Mouse (Mus musculus) kidney, postnatal 25 days (tissue): Measurements from ENCODE around the gene Hmces.
"Not testable (repeated sequence)": the region's sequence is repeated elsewhere in the genome, so short reads cannot be mapped to it uniquely, and the experiment has no call there.

Source experiments
- DNase-seq, 2 experiments: peaks; one replicate each; pipeline ENCODE4 v3.0.0; 2021; ENCODE audit warnings: mixed read lengths in 2 of 2

Gene Hmces

DNA sequence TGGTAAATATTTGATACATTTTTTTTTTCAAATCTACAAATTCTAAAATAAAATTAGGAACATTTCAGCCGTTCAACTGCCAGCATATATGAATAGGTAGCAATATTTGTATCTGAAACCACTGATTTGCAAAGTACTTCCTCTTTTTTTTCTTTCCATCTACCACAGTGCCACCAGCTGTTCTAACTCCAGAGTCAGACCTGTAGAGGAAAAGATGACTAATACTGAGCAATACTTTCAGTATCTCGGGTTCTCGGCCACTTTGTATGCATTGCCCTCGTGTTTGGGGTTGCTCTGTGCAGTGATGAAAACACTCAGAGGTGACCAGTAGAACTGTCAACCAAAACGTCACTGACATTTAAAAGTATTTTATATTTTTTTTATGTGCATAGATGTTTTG lies 2.2 kb downstream of the Hmces start:
- DNase-seq = no peak

GRCm38 (mm10) chr6:87921201-87921600 lies 7.5 kb downstream of the Hmces start:
- DNase-seq = no peak

- no peak for DNase-seq
These were observed 9.9 kb downstream of the Hmces start for GRCm38 (mm10) chr6:87923624-87924023.

DNA sequence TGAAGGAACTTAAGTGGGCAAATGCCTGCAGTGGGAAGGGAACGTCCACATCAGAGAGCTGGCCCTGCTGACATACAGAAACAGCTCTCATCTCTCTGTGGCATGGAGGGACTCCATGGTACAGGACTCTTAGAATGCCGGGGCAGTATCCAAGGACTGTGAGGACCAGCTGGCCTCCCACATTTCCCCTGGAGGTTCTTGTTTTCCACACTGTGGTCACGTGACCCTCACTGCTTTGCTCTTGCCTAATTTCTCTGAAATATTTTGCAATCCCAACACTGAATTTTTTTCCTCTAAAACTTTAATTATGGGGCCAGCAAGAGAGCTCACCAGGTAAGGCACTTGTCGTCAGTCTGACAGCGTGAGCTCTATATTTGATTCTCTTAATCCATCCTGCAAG lies 21.3 kb downstream of the Hmces start:
- no peak for DNase-seq

- DNase-seq = peak; percentile 32 to 57
These were observed 23.5 kb downstream of the Hmces start for GRCm38 (mm10) chr6:87937178-87937788.

DNA sequence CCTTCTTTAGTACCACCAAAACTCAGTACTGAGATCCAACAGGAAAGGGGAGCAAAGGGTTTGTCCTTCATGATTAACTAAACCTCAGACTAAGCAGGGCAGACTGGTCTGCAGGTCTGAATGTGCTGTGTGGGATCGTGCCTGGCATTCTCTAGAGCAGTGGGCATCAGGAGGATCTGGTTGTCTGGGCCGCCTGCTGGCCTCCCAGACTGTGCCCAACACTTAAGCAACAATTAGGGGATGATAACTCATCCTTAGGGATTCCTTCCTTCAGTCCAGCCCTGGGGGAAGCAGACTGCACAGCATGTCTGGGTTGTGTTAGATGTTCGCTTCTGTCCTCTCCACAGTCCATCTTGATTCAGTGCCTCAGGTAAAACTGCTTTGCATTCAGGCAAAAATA lies 25.2 kb downstream of the Hmces start:
- no peak for DNase-seq

GRCm38 (mm10) chr6:87942179-87942578 lies 28.4 kb downstream of the Hmces start:
- DNase-seq = no peak

- not testable (repeated sequence) for DNase-seq
These were observed 48.7 kb downstream of the Hmces start for GRCm38 (mm10) chr6:87962457-87962856.

DNA sequence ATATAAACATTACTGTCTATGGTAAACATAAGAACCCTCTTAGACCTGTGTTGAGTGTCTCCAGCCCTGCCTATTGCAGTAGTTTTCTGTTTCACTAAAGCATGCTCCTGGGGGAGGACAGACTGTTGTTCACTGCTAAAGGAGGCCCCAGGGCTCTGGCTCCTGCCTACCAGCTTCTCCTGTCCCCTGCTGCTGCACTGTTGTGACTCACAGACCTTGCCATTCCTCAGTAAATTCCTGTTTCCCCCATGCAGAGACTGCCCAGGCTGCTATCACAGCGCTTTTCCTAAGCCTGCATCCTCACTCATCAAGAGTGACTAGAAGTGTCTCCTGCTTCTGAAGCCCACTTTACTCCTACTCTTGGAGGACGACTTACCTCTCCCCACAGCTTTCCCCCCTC lies 56.3 kb downstream of the Hmces start:
- no peak for DNase-seq

DNA sequence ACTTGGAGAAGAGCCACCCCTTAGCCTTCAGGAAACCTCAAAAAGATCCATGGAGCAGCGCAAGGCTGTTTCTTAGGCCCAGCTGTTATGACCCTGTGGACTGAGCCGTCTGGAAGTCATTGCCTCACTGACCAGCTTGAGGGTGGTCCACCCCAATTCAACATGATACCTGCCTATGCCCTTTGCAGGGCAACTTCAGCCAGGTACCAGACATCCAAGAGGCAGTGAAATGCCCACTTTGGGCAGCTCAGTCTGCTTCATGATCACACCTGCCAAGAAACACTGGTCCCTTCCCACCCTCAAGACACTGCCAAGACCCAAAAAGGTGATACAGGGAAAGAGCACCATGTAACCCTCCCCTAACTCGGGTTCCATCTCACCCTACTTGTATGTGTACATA lies 66.0 kb downstream of the Hmces start:
- no peak for DNase-seq

- DNase-seq = peak; percentile 66 to 81
These were observed 66.8 kb downstream of the Hmces start for GRCm38 (mm10) chr6:87980374-87981029.

GRCm38 (mm10) chr6:87981030-87981485 lies 67.3 kb downstream of the Hmces start:
- DNase-seq = peak in 1 of 2 experiments; percentile 25

DNA sequence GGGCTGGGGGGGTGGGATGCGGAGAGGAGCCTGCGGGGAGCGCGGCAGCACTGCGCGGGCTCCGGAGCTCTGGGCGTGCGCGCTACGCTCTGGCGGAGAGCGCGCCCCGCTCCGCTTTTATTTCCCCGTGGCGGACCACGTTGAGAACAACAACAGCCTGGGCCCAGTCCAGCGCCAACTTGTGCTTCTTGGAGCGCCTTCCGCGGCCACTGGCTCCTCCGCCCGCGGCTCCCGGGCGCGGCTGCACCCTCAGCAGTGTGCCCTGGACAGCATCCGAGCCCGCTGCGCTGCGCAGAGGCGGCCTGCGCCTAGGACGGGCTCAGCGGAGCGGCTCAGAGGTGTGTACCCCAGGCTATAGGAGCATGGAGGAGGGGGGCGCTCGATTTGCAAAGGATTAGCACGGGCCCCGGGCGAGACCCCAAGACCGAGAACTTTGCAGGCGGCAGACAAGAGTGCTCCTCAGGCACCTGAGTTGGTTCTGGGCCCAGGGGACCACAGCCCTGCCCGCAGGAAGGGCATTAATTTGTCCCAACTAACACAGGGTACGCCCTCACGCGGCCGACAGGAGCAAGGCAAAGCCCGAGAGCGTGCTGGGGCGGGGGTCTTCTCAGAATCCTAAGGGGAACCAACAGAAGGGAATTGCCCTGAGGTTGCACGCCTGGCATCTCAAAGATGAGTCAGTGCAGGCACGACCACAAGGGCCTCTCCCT lies 68.0 kb downstream of the Hmces start, which contains the start of gene H1fx:
Gene H1fx (minus strand): TSS at position 91 of the 710 bp plus-strand sequence.
- peak; percentile 63 to 74 for DNase-seq

DNA sequence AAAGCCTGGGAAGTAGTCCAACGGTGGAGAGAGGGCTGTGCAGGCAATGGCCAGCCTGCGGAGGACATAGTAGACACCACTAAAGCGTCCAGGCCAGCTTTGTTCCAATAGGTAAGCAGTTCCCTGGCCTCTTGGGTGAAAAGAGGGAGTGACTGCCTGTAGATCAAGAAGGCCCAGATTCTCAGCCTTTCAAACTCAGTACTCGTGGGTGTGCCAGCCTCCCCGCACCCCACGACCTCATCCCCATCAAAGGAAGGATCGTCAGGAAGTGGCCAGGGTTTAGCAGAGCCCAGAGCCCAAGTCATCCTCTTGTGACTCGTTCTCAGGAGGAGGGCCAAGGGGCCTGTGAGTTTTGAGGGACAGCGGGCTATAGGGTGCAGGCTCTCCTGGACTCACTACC lies 68.8 kb downstream of the Hmces start:
- no peak for DNase-seq
